Mouse (Mus musculus) olfactory bulb, adult 2 months (tissue): ENCODE measurements at regions not wholly inside any gene's neighbourhood (a gene's known extent, or its start where the extent isn't known, plus 50 kb on each side); places are given as distances from the start of the nearest gene placed in this dataset.

Experiments
- CTCF ChIP-seq: fragments of 200-500 bp; IDR thresholded peaks from 2 replicates; pipeline ENCODE4 v1.5.1; 2012; ENCODE audit warnings: low read depth, mild to moderate bottlenecking, low read length, moderate library complexity; ENCODE audit not compliant: insufficient read depth
- POLR2A ChIP-seq: fragments of 200-500 bp; IDR thresholded peaks from 2 replicates; pipeline ENCODE4 v1.6.1; 2012; ENCODE audit warnings: mild to moderate bottlenecking, low read depth, low read length, moderate library complexity; ENCODE audit not compliant: insufficient read depth

GRCm38 (mm10) chr9:31993631-31994601, 80.7 kb upstream of the Barx2 start:
- no peak for TF ChIP-seq POLR2A
- TF ChIP-seq CTCF: no peak
